Mouse (Mus musculus): ENCODE data around the gene Lpcat3. TPM values are rescaled to one million over a fixed set of nuclear protein-coding genes. Genes with fewer than 3 reads are reported as not detected.
"Not testable (repeated sequence)": the region's sequence is repeated elsewhere in the genome, so short reads cannot be mapped to it uniquely, and the experiment has no call there.

The Lpcat3 gene
- polyA plus RNA-seq (2017; shearing (Covaris generic)) = 10 to 100 TPM; 20.3 to 27.2 (median 24.9) TPM

- peak; percentile 99 for ATAC-seq
Observed at GRCm38 (mm10) chr6:124662477-124663423, at the start of gene Lpcat3. Gene Lpcat3 (plus strand): TSS chr6:124663027.

GRCm38 (mm10) chr6:124625612-124626011 lies 37.2 kb upstream of the Lpcat3 start:
- ATAC-seq = no peak

DNA sequence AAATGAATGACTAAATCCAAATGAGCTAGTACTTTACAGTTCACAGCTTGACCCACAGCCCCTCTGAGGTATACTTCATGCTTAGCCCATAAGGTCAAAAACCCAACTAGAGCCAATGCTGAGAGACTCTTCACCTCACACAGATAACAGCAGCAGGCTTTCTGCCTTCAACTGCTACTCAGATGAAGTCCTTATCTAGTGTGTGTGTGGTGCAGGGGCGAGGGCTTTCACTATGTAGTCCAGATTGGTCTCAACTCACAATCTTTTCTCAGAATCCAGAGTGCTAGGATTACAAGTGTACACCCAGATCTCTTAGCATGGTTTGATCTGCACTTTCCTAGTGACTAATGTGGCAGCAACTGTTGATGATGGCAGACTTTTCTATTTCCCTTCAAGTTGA lies 36.6 kb upstream of the Lpcat3 start:
- not testable (repeated sequence) for ATAC-seq

GRCm38 (mm10) chr6:124630763-124631162 lies 32.1 kb upstream of the Lpcat3 start:
- ATAC-seq = no peak

- ATAC-seq = not testable (repeated sequence)
Observed at GRCm38 (mm10) chr6:124635985-124636384, 26.8 kb upstream of the Lpcat3 start, which contains the start of gene C1s2. Gene C1s2 (minus strand): TSS chr6:124636085.

DNA sequence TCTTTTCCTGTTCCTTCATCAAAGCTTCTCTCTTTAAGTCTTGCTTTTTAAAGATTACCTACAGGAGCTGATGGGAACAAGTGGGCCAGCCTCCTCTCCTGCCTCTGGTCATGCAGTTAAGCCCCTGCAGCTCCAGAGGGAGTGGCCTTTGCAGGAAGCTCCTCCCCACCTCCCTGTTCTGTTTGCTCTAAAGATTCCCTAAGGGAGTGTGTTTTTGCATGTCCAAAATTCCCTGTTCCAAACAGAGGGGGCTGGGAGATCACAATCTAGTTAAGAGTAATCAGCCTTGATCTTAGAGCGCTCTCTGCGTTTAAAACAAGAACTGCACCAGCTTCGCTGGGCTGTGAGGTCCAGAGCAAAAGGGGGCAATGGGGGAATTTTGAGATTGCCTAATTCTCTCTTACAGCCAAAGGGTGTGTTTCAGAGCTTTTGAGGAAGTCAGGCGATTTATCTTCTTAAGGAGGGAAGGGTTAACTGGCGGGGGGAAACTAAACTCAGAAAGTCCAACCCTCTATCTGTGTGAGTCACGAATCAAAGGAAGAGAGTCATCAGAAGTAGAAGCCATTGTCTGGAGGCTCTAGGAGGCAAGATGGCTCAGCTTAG lies 25.9 kb upstream of the Lpcat3 start:
- not testable (repeated sequence) for ATAC-seq

DNA sequence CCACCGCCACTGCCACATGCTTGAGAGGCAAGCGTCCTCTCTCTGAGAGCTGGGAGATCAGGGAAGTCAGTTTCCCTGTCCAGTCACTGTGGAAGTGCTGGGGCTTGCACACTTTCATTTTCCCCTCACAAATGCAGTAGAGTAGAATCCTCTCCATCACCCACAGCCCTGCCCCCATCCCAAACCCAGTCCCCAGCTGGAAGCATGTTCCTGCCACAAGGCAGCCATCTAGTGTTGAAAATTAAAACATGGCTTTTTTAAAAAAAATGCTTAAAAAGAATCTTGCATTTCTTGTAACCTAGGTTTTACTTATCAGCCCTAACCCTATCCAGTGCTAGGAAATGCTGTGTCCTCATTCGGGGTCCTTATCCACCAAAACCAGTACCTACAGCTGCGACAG lies 22.8 kb upstream of the Lpcat3 start:
- no peak for ATAC-seq

GRCm38 (mm10) chr6:124640997-124641396 lies 21.8 kb upstream of the Lpcat3 start:
- no peak for ATAC-seq

DNA sequence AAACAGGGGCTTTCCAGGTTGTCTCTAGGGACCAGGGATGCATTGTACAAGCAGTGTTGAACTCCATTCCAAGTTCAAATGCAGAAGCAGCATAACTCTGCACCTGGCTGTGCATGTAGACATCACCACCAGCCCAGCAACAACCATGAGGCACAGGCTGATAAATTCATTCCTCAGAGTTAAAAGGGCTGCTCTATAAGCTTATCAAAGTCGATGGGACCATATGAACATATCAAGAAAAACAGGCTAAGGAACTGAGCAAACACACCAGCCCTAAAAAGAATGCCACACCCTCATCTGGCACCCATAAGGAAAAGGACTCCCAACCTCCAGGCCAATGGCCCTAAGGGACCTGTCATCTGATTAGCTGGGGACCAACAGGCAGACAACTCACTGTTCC lies 16.4 kb upstream of the Lpcat3 start:
- no peak for ATAC-seq

DNA sequence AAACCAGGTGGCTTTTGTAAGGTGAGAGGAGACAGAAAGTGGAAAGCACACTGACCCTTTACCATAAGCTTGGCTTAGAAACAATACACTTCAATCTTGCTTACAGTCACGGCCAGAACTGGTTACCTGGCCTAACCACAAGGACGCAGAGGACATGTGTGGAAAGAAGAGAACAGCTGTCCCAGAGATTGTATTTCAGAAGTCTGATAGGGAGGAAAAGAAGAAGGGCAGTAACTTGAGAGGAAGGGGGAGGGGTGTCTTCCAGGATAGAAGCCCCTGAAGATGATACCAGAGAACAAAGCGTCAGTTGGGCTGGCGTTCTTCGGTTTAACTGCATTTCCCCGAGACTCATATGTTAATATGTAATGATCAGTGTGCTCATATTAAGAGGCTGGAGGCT lies 6.9 kb upstream of the Lpcat3 start:
- no peak for ATAC-seq

GRCm38 (mm10) chr6:124658067-124658466 lies 4.8 kb upstream of the Lpcat3 start:
- no peak for ATAC-seq

DNA sequence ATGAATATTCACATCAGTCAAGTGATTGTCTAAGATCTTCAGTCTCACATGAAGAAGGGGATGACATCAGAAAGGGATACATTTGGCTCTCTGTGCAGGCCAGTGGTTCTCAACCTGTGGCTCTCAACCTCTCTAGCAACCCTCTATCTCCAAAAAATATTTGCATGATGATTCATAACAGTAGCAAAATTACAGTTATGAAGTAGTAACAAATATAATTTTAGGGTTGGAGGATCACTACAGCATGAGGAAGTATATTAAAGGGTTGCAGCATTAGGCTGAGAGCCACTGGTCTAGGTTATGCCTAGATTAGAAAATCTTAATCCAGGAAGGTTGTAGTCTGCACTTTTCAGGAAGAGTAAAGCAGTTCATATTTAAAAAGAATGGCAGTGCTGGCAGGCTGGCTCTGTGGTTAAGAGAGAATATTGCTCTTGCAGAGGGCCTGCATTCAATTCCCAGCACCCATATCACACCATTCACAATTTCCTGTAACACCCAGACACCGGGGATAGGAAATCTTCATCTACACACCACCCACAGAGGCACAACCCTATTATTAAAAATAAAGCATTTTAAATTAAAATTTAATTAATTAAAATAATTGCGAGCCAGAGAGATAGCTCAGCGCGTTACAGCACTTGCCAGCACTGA lies 1.5 kb upstream of the Lpcat3 start:
- ATAC-seq = no peak

DNA sequence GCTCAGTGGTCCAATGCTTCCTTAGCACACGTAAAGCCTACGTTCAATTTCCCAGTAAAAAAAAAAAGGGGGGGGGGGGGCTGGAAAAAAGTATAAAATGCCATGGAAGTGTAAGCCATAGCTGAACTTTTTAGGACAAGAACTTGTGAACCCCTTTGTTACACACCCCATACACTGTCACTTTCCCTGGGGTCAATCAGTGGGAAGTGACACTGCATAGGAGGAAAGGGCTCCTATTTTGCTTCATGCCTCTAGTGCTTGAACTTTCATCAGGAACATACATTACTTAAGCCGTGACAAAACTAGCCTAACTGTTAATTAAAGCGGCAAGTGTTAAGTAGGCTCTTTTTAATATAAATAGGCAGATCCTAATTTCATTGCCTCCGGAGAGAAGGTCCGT lies 832 bp upstream of the Lpcat3 start:
- ATAC-seq = no peak

- no peak for ATAC-seq
Observed at GRCm38 (mm10) chr6:124663424-124663795, 583 bp downstream of the Lpcat3 start.

DNA sequence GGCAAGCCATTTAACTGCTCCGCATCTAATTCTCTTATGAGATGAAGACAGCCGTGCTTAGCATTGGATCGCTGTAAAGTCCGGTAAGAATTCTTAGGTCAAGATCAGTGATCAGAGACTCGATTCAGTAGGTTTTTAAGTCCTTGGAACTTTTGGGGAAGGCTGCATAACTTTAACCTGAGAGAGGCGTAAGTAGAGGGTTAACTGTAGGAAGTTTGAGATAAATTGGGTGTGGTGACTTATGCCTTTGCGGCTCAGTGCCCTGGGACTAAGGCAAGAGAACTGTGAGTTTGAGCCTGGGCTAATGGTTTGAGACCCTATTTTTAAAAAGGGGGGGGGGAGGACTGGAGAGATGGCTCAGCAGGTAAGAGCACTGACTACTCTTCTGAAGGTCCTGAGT lies 1.4 kb downstream of the Lpcat3 start:
- no peak for ATAC-seq

GRCm38 (mm10) chr6:124665011-124665410 lies 2.2 kb downstream of the Lpcat3 start:
- ATAC-seq = no peak

DNA sequence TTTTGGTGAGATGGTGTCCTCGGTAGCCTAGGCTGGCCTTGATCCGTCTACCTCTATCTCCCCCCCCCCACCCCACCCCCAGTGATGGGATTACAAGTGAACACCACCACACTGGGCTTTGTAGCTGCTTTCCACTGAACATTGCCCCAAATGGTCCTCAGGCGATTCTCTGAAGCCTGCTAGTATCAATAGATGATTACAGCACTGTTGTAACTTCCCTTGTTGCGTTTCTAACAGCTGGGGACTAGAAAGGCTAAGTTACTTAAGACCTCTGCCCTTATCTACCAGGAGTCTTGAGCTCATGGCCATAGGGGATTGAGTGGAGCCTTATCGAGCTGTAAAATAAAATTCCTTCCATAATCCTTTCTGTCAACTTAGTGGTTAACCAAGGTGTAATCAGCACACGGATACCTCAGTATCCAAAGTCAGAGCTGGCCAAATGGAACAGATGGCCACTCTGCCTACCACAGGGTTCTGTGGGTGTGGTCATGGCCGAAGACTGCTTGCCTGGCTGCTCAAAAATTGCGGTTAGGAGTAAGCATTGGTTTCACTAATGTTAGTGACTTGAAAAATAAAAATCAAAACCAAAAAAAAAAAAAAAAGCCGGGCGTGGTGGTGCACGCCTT lies 6.5 kb downstream of the Lpcat3 start:
- ATAC-seq = no peak

GRCm38 (mm10) chr6:124670281-124670900 lies 7.6 kb downstream of the Lpcat3 start:
- no peak for ATAC-seq

DNA sequence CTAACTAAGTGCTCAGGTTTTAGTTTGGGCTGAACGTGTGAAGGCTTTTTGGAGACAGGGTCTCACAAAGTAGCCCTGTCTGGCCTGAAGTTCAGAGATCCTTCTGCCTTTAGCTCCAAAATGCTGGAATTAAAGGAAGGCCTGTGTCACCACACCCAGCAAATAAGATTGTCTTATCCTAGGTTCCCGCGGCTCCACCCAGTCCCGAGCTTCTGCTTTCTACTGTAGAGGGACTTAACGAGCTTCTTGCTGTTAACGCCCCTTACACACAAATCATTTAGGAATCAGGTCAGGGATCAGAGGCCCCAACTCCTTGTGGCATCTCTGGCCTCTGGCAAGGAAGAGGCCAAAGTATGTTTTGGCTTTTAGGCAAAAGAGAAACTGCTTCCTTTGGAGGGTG lies 9.3 kb downstream of the Lpcat3 start:
- ATAC-seq = no peak

DNA sequence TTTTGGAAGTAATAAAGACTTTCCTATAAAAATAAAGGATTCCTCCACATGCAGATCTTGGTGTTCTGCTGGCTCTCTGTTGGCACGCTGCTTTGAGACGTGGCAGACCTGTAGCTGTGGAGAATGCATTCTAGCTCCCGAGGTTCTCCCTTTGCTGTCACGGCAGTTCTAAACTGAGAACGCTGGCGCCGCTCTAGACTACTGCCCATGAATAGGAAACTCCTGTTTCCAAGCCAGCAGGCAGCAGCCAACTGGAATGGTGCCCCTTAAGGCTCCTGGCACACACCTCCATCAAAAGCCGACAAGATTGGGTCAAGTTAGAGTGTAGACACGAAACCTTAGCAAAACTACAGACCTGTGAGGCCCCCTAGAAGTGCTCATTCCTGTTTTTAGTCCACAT lies 10.8 kb downstream of the Lpcat3 start:
- no peak for ATAC-seq

- ATAC-seq = no peak
Observed at GRCm38 (mm10) chr6:124674591-124674990, 11.8 kb downstream of the Lpcat3 start.

DNA sequence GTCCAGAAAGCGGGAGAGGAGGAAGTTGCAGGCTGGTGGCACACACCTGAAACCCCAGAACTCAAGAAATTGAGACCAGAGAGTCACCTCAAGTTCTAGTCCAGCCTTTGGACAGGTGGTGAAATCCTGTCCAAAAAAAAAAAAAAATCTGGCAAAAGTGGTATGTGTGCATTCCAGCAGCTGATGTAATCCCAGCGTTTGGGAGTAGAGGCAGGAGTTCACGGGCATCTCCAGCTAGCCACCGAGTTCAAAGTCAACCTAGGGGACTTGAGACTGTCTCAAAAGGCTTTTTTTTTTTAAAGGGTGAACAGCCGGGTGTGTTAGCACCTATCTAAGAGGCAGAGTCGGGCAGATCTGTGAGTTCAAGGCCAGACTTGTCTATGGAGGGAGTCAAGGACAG lies 13.3 kb downstream of the Lpcat3 start:
- ATAC-seq = no peak

- no peak for ATAC-seq
Observed at GRCm38 (mm10) chr6:124678769-124679168, 15.9 kb downstream of the Lpcat3 start.
